ENCODE assay signal across 42 mouse cellular contexts in the genomic region with DNA sequence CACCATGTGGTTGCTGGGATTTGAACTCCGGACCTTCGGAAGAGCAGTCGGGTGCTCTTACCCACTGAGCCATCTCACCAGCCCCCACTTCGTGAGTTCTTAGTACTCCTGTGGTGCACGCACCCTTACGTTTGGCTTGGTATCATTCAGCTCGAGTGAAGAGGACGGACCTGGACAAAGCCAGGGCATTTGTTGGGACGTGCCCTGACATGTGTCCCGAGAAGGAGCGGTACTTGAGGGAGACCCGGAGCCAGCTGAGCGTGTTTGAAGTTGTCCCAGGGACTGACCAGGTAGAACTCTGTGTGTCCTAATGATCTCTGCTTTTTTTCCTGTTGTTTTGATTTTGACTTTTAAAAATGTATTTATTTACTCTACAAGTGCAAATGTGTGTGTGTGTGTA. TPM values are rescaled to one million over a fixed set of nuclear protein-coding genes. Genes with fewer than 3 reads are reported as not detected.
DNase-seq lines count a peak whose midpoint lies in the region; ATAC-seq and TF ChIP-seq lines count a peak whose summit lies in the region.
"Had no signal": no experiment of that assay in that cellular context is flagged by ENCODE, and none has a peak within 500 bp of the region (broad histone marks: within the 10 kb centered on the region; RNA-seq: fewer than 3 reads in every experiment).

No protein-coding gene starts in this region.

- ATAC-seq in heart, embryonic 15.5 days (replicated peaks; ENCODE audit: insufficient number of reproducible peaks, insufficient read depth, low FRiP score, low read depth): no peak
- ATAC-seq in forebrain, postnatal 0 days: no peak
- ATAC-seq: forebrain, embryonic 14.5 days; intestine, postnatal 0 days; Patski had no signal

- 89% methylated on average over 13 of the region's 13 CpGs for WGBS in heart, embryonic 15.5 days
- WGBS in forebrain, postnatal 0 days: 95% methylated on average over 13 of the region's 13 CpGs

- no peak overlapping the region for H3K4me3 ChIP-seq in heart, embryonic 15.5 days
- no peak overlapping the region for H3K4me3 ChIP-seq in forebrain, postnatal 0 days (ENCODE audit: low read depth, low read length)
- H3K4me3 ChIP-seq: embryonic facial prominence, embryonic 12.5 days; heart, embryonic 12.5 days; limb, embryonic 10.5 days; limb, embryonic 15.5 days; midbrain, embryonic 10.5 days; myocyte; neural tube, embryonic 12.5 days had no signal

- H3K4me1 ChIP-seq in heart, embryonic 15.5 days (replicated peaks): 0 out of 2 replicates have a peak, but pooled peaks cover 4% of the 10 kb centered on the region
- no peaks in the 10 kb centered on the region for H3K4me1 ChIP-seq in forebrain, postnatal 0 days (ENCODE audit: insufficient read depth)
- H3K4me1 ChIP-seq: embryonic facial prominence, embryonic 12.5 days; heart, embryonic 12.5 days; limb, embryonic 10.5 days; limb, embryonic 15.5 days; midbrain, embryonic 10.5 days; neural tube, embryonic 12.5 days had no signal

- no peak overlapping the region for H3K9ac ChIP-seq in heart, embryonic 15.5 days
- H3K9ac ChIP-seq in forebrain, postnatal 0 days: no peak overlapping the region
- H3K9ac ChIP-seq: embryonic facial prominence, embryonic 12.5 days; heart, embryonic 12.5 days; hindbrain, embryonic 14.5 days; limb, embryonic 15.5 days; liver, embryonic 14.5 days; neural tube, embryonic 12.5 days had no signal

- H3K27ac ChIP-seq in heart, embryonic 15.5 days: peak overlapping the region; percentile 46; the same call in 1 of the 2 replicates
- no peak overlapping the region for H3K27ac ChIP-seq in forebrain, postnatal 0 days (ENCODE audit: low read depth, low read length)
- H3K27ac ChIP-seq: embryonic facial prominence, embryonic 12.5 days; hindbrain, embryonic 14.5 days; limb, embryonic 10.5 days; limb, embryonic 15.5 days; liver, embryonic 14.5 days; midbrain, embryonic 10.5 days; neural tube, embryonic 12.5 days had no signal

- no peaks in the 10 kb centered on the region for H3K9me3 ChIP-seq in heart, embryonic 15.5 days (replicated peaks)
- no peaks in the 10 kb centered on the region for H3K9me3 ChIP-seq in forebrain, postnatal 0 days (ENCODE audit: low read length)
- H3K9me3 ChIP-seq: embryonic facial prominence, embryonic 12.5 days; G1E; heart, embryonic 12.5 days; limb, embryonic 10.5 days; limb, embryonic 15.5 days; midbrain, embryonic 10.5 days; neural tube, embryonic 12.5 days had no signal

- H3K27me3 ChIP-seq in heart, embryonic 15.5 days: no peaks in the 10 kb centered on the region
- no peaks in the 10 kb centered on the region for H3K27me3 ChIP-seq in forebrain, postnatal 0 days (ENCODE audit: insufficient read depth, low read length)
- H3K27me3 ChIP-seq: embryonic facial prominence, embryonic 12.5 days; heart, embryonic 12.5 days; limb, embryonic 15.5 days; neural tube, embryonic 12.5 days; Patski had no signal

- H3K36me3 ChIP-seq in heart, embryonic 15.5 days: peaks cover 89% of the 10 kb centered on the region
- H3K36me3 ChIP-seq in forebrain, postnatal 0 days (ENCODE audit: insufficient read depth): peaks cover 87% of the 10 kb centered on the region

- no peak overlapping the region for H3K4me2 ChIP-seq in heart, embryonic 15.5 days
- H3K4me2 ChIP-seq in forebrain, postnatal 0 days (ENCODE audit: low read depth): no peak overlapping the region
- H3K4me2 ChIP-seq: embryonic facial prominence, embryonic 12.5 days; heart, embryonic 12.5 days; hindbrain, embryonic 14.5 days; limb, embryonic 15.5 days; neural tube, embryonic 12.5 days had no signal

- no peak for DNase-seq in heart, adult 8-10 months (ENCODE audit: low spot score)
- peak; percentile 41 to 73 for DNase-seq in urinary bladder, adult 18-20 months (ENCODE audit: low spot score in 2 of 2)
- no peak for DNase-seq in urinary bladder, postnatal 4 days (ENCODE audit: low spot score in 2 of 2)
- DNase-seq in R1 (ENCODE audit: low read depth, low spot score): peak; percentile 65
- DNase-seq in urinary bladder, postnatal 36 days (ENCODE audit: low spot score in 2 of 2): peak; percentile 13 to 60
- DNase-seq in forebrain, postnatal 0 days: no peak
- DNase-seq in right cerebral cortex, adult 2 months (ENCODE audit: low spot score in 2 of 2): no peak
- DNase-seq: adrenal gland, postnatal 25 days; cerebellum, adult 11-12 months; cerebellum, adult 9-11 months; embryo, embryonic 11 days; kidney, adult 9 months; kidney, postnatal 10 days; lung, adult 2 months; lung, postnatal 14 days had no signal

- TF ChIP-seq CTCF in forebrain, postnatal 0 days (IDR thresholded peaks at IDR 0.05; ENCODE audit: low read depth): no peak

RNA-seq across cellular contexts. Expression of a gene that starts 11.9 kb away (rescaled TPM):
- polyA plus RNA-seq in heart, embryonic 15.5 days (2015; fragmentation: Nextera tagmentation; extraction: Ambion mirVana): 4.5 and 5.1 TPM in 2 replicates
- total RNA-seq in heart, adult 8-10 months (2022): 1 to 10 TPM; 2.9 to 4.0 (median 3.7) TPM
- 5.7 and 6.9 TPM in 2 replicates for total RNA-seq in forebrain, postnatal 0 days (2014; rRNA removed)
- polyA plus RNA-seq in forebrain, postnatal 0 days (2015; fragmentation: Nextera tagmentation; extraction: Ambion mirVana): 3.6 and 4.6 TPM in 2 replicates

RNA-seq across cellular contexts. Expression of a gene that starts 12.1 kb away (rescaled TPM):
- 30.3 and 37.6 TPM in 2 replicates for polyA plus RNA-seq in heart, embryonic 15.5 days (2015; fragmentation: Nextera tagmentation; extraction: Ambion mirVana)
- total RNA-seq in heart, adult 8-10 months (2022): 10 to 100 TPM; 23.8 to 28.8 (median 25.4) TPM
- total RNA-seq in forebrain, postnatal 0 days (2014; rRNA removed): 33.7 and 41.5 TPM in 2 replicates
- 48.6 and 52.7 TPM in 2 replicates for polyA plus RNA-seq in forebrain, postnatal 0 days (2015; fragmentation: Nextera tagmentation; extraction: Ambion mirVana)

RNA-seq across cellular contexts. Expression of a gene that starts 32.0 kb away (rescaled TPM):
- 0.09 TPM in 1 of 2 replicates, not detected in the other for polyA plus RNA-seq in heart, embryonic 15.5 days (2015; fragmentation: Nextera tagmentation; extraction: Ambion mirVana)
- under 1 TPM in 3 of 4 experiments, not detected in 1; 0.22 to 0.49 (median 0.25) TPM for total RNA-seq in heart, adult 8-10 months (2022)
- not detected in 2 replicates for total RNA-seq in forebrain, postnatal 0 days (2014; rRNA removed)
- 0.19 TPM in 1 of 2 replicates, not detected in the other for polyA plus RNA-seq in forebrain, postnatal 0 days (2015; fragmentation: Nextera tagmentation; extraction: Ambion mirVana)
- total RNA-seq: adrenal gland, adult 18-20 months; adrenal gland, postnatal 25 days; gastrocnemius, adult 8-10 months; hematopoietic stem cell, adult 5-6 weeks; left cerebral cortex, postnatal 10 days; megakaryocyte progenitor cell, adult 5-6 weeks; midbrain, postnatal 0 days had no signal
- polyA plus RNA-seq: embryonic facial prominence, embryonic 12.5 days; forebrain, embryonic 14.5 days; frontal cortex, adult 2 months; G1E; heart, embryonic 12.5 days; hindbrain, embryonic 14.5 days; intestine, postnatal 0 days; large intestine, adult 2 months; limb, embryonic 10.5 days; limb, embryonic 15.5 days; liver, embryonic 14.5 days; midbrain, embryonic 10.5 days; midbrain, postnatal 0 days; myocyte; neural tube, embryonic 12.5 days; Patski; small intestine, adult 2 months; stomach, embryonic 14.5 days had no signal

RNA-seq across cellular contexts. Expression of a gene that starts 38.3 kb away (rescaled TPM):
- polyA plus RNA-seq in heart, embryonic 15.5 days (2015; fragmentation: Nextera tagmentation; extraction: Ambion mirVana): 9.9 and 11.9 TPM in 2 replicates
- total RNA-seq in heart, adult 8-10 months (2022): 10 to 100 TPM; 46.5 to 61.5 (median 54.6) TPM
- total RNA-seq in forebrain, postnatal 0 days (2014; rRNA removed): 10.1 and 19.0 TPM in 2 replicates
- 2.9 and 4.4 TPM in 2 replicates for polyA plus RNA-seq in forebrain, postnatal 0 days (2015; fragmentation: Nextera tagmentation; extraction: Ambion mirVana)

RNA-seq across cellular contexts. Expression of a gene that starts 40.6 kb away (rescaled TPM):
- not detected in 2 replicates for polyA plus RNA-seq in heart, embryonic 15.5 days (2015; fragmentation: Nextera tagmentation; extraction: Ambion mirVana)
- 1 to 10 TPM in 1 of 4 experiments, not detected in 3; 3.1 TPM for total RNA-seq in heart, adult 8-10 months (2022)
- not detected in 2 replicates for total RNA-seq in forebrain, postnatal 0 days (2014; rRNA removed)
- polyA plus RNA-seq in forebrain, postnatal 0 days (2015; fragmentation: Nextera tagmentation; extraction: Ambion mirVana): not detected in 2 replicates
- total RNA-seq: adrenal gland, postnatal 25 days; gastrocnemius, adult 8-10 months; gastrocnemius, postnatal 4 days; hematopoietic stem cell, adult 5-6 weeks; left cerebral cortex, postnatal 10 days; midbrain, postnatal 0 days had no signal
- polyA plus RNA-seq: embryonic facial prominence, embryonic 12.5 days; forebrain, embryonic 14.5 days; frontal cortex, adult 2 months; G1E; heart, embryonic 12.5 days; hindbrain, embryonic 14.5 days; intestine, postnatal 0 days; large intestine, adult 2 months; limb, embryonic 10.5 days; limb, embryonic 15.5 days; liver, embryonic 14.5 days; lung, adult 2 months; midbrain, embryonic 10.5 days; midbrain, postnatal 0 days; myocyte; neural tube, embryonic 12.5 days; Patski; small intestine, adult 2 months; stomach, embryonic 14.5 days; testis, adult 2 months; thymus, postnatal 0 days had no signal

Comparison
In these comparisons a context has a peak if more than half of its experiments do, and no peak if none do; other contexts are left out.
1. DNase-seq: peak in urinary bladder, adult 18-20 months (2 of 2), R1 (single experiment) and urinary bladder, postnatal 36 days (2 of 2); none in heart, adult 8-10 months (single experiment), urinary bladder, postnatal 4 days (0 of 2), forebrain, postnatal 0 days (single experiment) and right cerebral cortex, adult 2 months (0 of 2).